Mouse (Mus musculus) limb, embryonic 13.5 days (tissue): ENCODE measurements around the gene Eif4e1b. TPM values are rescaled to one million over a fixed set of nuclear protein-coding genes. Genes with fewer than 3 reads are reported as not detected.

Experiments used
- polyA plus RNA-seq: library from polyadenylated mRNA; unstranded; fragments of >200 nt; fragmentation: Nextera tagmentation; extraction: Ambion mirVana; gene quantifications from 2 replicates; pipeline ENCODE4 v1.2.1, GENCODE M21; 2015

Gene Eif4e1b
- polyA plus RNA-seq, 1 experiment from 2014 or later = not detected

Other genes with a start within 250 kb of the Eif4e1b start
- gene 4833439L19Rik, start 218.6 kb upstream of the Eif4e1b start, polyA plus RNA-seq = 150 and 156 TPM in 2 replicates
- 33.6 and 39.5 TPM in 2 replicates for gene Arl10, start 209.0 kb upstream of the Eif4e1b start, polyA plus RNA-seq
- gene Nop16, start 193.9 kb upstream of the Eif4e1b start, polyA plus RNA-seq = 91.5 and 91.9 TPM in 2 replicates
- gene Higd2a, start 193.8 kb upstream of the Eif4e1b start, polyA plus RNA-seq = 165 and 168 TPM in 2 replicates
- 30.3 and 31.2 TPM in 2 replicates for gene Cltb, start 172.7 kb upstream of the Eif4e1b start, polyA plus RNA-seq
- 85.8 and 90.0 TPM in 2 replicates for gene Faf2, start 162.2 kb upstream of the Eif4e1b start, polyA plus RNA-seq
- gene Rnf44, start 90.1 kb upstream of the Eif4e1b start, polyA plus RNA-seq = 57.3 and 60.4 TPM in 2 replicates
- gene Cdhr2, start 82.5 kb upstream of the Eif4e1b start, polyA plus RNA-seq = 0.05 TPM in 2 replicates
- gene Gprin1, start 34.1 kb upstream of the Eif4e1b start, polyA plus RNA-seq = 0.15 and 0.20 TPM in 2 replicates
- not detected in 2 replicates for gene Sncb, start 17.4 kb upstream of the Eif4e1b start, polyA plus RNA-seq
- gene Tspan17, start 5.4 kb downstream of the Eif4e1b start, polyA plus RNA-seq = 4.7 and 4.9 TPM in 2 replicates
- gene Unc5a, start 165.4 kb downstream of the Eif4e1b start, polyA plus RNA-seq = 0.86 and 1.2 TPM in 2 replicates
- gene Hk3, start 237.4 kb downstream of the Eif4e1b start, polyA plus RNA-seq = 0.96 and 1.1 TPM in 2 replicates